Mouse (Mus musculus) hindbrain, embryonic 12.5 days (tissue): ENCODE data around the gene Jmjd1c. TPM values are rescaled to one million over a fixed set of nuclear protein-coding genes. Genes with fewer than 3 reads are reported as not detected.

Experiments
- ATAC-seq: fragments of 200-750 bp; cut with Nextera tagmentation; 2 replicates; pipeline ENCODE4 v1.8.0; 2017; ENCODE audit warnings: moderate TSS enrichment; ENCODE audit not compliant: low FRiP score
- H3K27ac ChIP-seq: fragments of 300-500 bp; sonication (generic); 2 replicates; pipeline ENCODE4 v1.5.1; 2016; ENCODE audit warnings: mild to moderate bottlenecking
- H3K27me3 ChIP-seq: fragments of 300-500 bp; sonication (generic); 2 replicates; pipeline ENCODE4 v1.6.1; 2016; ENCODE audit warnings: mild to moderate bottlenecking
- H3K36me3 ChIP-seq: fragments of 300-500 bp; sonication (generic); 2 replicates; pipeline ENCODE4 v1.6.1; 2016; ENCODE audit warnings: mild to moderate bottlenecking
- H3K4me1 ChIP-seq: fragments of 300-500 bp; sonication (generic); 2 replicates; pipeline ENCODE4 v1.6.1; 2016
- H3K4me2 ChIP-seq: fragments of 300-500 bp; sonication (generic); replicated peaks from 2 replicates; pipeline ENCODE4 v1.6.1; 2016; ENCODE audit warnings: mild to moderate bottlenecking
- H3K4me3 ChIP-seq: fragments of 300-500 bp; sonication (generic); 2 replicates; pipeline ENCODE4 v1.5.1; 2016; ENCODE audit warnings: mild to moderate bottlenecking
- H3K9ac ChIP-seq: fragments of 300-500 bp; sonication (generic); 2 replicates; pipeline ENCODE4 v1.6.1; 2016; ENCODE audit warnings: mild to moderate bottlenecking, moderate library complexity
- H3K9me3 ChIP-seq: fragments of 300-500 bp; sonication (generic); replicated peaks from 2 replicates; pipeline ENCODE4 v1.6.1; 2016; ENCODE audit warnings: mild to moderate bottlenecking
- WGBS: fragments of 180-500 bp; shearing (Covaris S2); methylation state at CpG from one replicate; pipeline ENCODE4 v1.1.7; 2016; 5-methylcytosine and 5-hydroxymethylcytosine counted together
- polyA plus RNA-seq: library from polyadenylated mRNA; unstranded; fragments of >200 nt; fragmentation: Nextera tagmentation; extraction: Ambion mirVana; gene quantifications from 2 replicates; pipeline ENCODE4 v1.2.1, GENCODE M21; 2016

Gene Jmjd1c
- polyA plus RNA-seq, 1 experiment from 2014 or later = 60.1 TPM

GRCm38 (mm10) chr10:67230439-67230838, 134.5 kb downstream of the Jmjd1c start:
- Histone ChIP-seq H3K9me3 (no peaks in the 10 kb centered on the region), H3K36me3 (peaks cover 52% of the 10 kb centered on the region), H3K4me2 (no peak overlapping the region), H3K27ac (no peak overlapping the region), H3K9ac (no peak overlapping the region), H3K27me3 (no peaks in the 10 kb centered on the region), H3K4me1 (no peaks in the 10 kb centered on the region), H3K4me3 (no peak overlapping the region)
- WGBS = 87% methylated on average over 6 of the region's 6 CpGs
- ATAC-seq = no peak

- ATAC-seq = no peak
- WGBS = 89% methylated on average over 4 of the region's 4 CpGs
- Histone ChIP-seq H3K4me3 (no peak overlapping the region), H3K9ac (no peak overlapping the region), H3K27me3 (no peaks in the 10 kb centered on the region), H3K9me3 (no peaks in the 10 kb centered on the region), H3K4me1 (no peaks in the 10 kb centered on the region), H3K36me3 (peaks cover 49% of the 10 kb centered on the region), H3K4me2 (no peak overlapping the region), H3K27ac (no peak overlapping the region)
Observed at GRCm38 (mm10) chr10:67247145-67247544, 151.2 kb downstream of the Jmjd1c start.

GRCm38 (mm10) chr10:67249486-67249885, 153.6 kb downstream of the Jmjd1c start:
- no peaks in the 10 kb centered on the region for H3K9me3 ChIP-seq
- no peak overlapping the region for H3K4me3 ChIP-seq
- H3K4me1 ChIP-seq = no peaks in the 10 kb centered on the region
- ATAC-seq = no peak
- H3K9ac ChIP-seq = no peak overlapping the region
- no peaks in the 10 kb centered on the region for H3K27me3 ChIP-seq
- whole genome bisulfite sequencing = 90% methylated on average over 2 of the region's 2 CpGs
- no peak overlapping the region for H3K27ac ChIP-seq
- peaks cover 52% of the 10 kb centered on the region for H3K36me3 ChIP-seq
- H3K4me2 ChIP-seq = no peak overlapping the region

DNA sequence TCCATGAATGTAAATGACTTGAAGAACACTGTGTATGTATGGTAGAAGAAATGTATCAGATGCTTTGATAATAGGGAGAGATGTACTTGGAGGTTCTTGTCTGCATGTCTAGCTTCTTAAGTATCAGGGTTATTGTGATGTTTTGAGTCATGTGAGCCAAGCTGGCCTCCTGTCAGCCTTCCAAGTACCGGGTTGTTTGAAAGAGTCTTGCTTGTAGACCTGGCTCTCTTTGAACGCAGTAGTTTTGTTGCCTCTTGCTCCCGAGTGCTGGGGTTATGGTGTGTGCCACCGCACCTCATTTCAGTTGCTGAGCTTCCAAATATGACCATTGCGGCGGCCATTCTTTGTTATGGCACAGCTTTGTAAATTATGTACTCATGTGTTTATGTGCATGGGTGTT, 154.9 kb downstream of the Jmjd1c start:
- no peak overlapping the region for H3K4me2 ChIP-seq
- 96% methylated on average over 6 of the region's 6 CpGs for WGBS
- no peak overlapping the region for H3K9ac ChIP-seq
- H3K4me1 ChIP-seq = no peaks in the 10 kb centered on the region
- peaks cover 55% of the 10 kb centered on the region for H3K36me3 ChIP-seq
- no peak overlapping the region for H3K27ac ChIP-seq
- H3K27me3 ChIP-seq = no peaks in the 10 kb centered on the region
- ATAC-seq = no peak
- no peaks in the 10 kb centered on the region for H3K9me3 ChIP-seq
- no peak overlapping the region for H3K4me3 ChIP-seq

DNA sequence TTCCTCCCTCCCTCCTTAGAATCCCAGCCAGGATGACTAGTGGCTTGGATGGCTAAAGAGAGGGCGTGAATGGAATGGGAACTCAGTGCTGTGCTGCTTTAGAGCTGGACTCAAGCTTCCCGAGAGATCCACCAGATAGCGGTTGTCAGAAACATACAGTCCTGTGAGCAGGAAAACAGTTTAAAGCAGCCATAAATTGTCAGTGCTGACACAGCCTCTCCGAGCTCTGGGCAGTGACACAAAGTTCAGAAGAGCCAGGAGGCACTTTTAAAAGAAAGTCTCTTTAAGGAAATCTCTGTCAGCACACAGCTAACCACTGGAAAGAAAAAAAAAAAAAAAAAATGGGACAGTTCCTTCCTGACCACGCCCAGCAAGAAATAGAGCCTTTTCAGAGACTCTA, 156.4 kb downstream of the Jmjd1c start:
- no peak overlapping the region for H3K9ac ChIP-seq
- no peak overlapping the region for H3K27ac ChIP-seq
- no peaks in the 10 kb centered on the region for H3K9me3 ChIP-seq
- peaks cover 47% of the 10 kb centered on the region for H3K36me3 ChIP-seq
- no peak for ATAC-seq
- H3K4me3 ChIP-seq = no peak overlapping the region
- H3K4me2 ChIP-seq = no peak overlapping the region
- H3K4me1 ChIP-seq = no peaks in the 10 kb centered on the region
- 86% methylated on average over 5 of the region's 5 CpGs for WGBS
- H3K27me3 ChIP-seq = no peaks in the 10 kb centered on the region

GRCm38 (mm10) chr10:67253115-67253514, 157.2 kb downstream of the Jmjd1c start:
- Histone ChIP-seq H3K4me1 (no peaks in the 10 kb centered on the region), H3K27me3 (no peaks in the 10 kb centered on the region), H3K9ac (no peak overlapping the region), H3K4me3 (no peak overlapping the region), H3K27ac (no peak overlapping the region), H3K9me3 (no peaks in the 10 kb centered on the region), H3K4me2 (no peak overlapping the region), H3K36me3 (peaks cover 52% of the 10 kb centered on the region)
- ATAC-seq = no peak
- WGBS = 88% methylated on average over 1 of the region's 1 CpGs

GRCm38 (mm10) chr10:67264852-67265251, 168.9 kb downstream of the Jmjd1c start:
- Histone ChIP-seq H3K36me3 (peaks cover 30% of the 10 kb centered on the region), H3K27me3 (no peaks in the 10 kb centered on the region), H3K4me3 (no peak overlapping the region), H3K9ac (no peak overlapping the region), H3K4me2 (no peak overlapping the region), H3K27ac (no peak overlapping the region), H3K4me1 (no peaks in the 10 kb centered on the region), H3K9me3 (0 out of 2 replicates have a peak, but pooled peaks cover 3% of the 10 kb centered on the region)
- ATAC-seq = no peak
- WGBS = 46% methylated on average over 1 of the region's 1 CpGs

GRCm38 (mm10) chr10:67275916-67276315, 180.0 kb downstream of the Jmjd1c start:
- Histone ChIP-seq H3K9ac (no peak overlapping the region), H3K27ac (no peak overlapping the region), H3K4me1 (no peaks in the 10 kb centered on the region), H3K4me3 (no peak overlapping the region), H3K27me3 (no peaks in the 10 kb centered on the region), H3K9me3 (no peaks in the 10 kb centered on the region), H3K4me2 (no peak overlapping the region), H3K36me3 (peaks cover 26% of the 10 kb centered on the region)
- no peak for ATAC-seq

DNA sequence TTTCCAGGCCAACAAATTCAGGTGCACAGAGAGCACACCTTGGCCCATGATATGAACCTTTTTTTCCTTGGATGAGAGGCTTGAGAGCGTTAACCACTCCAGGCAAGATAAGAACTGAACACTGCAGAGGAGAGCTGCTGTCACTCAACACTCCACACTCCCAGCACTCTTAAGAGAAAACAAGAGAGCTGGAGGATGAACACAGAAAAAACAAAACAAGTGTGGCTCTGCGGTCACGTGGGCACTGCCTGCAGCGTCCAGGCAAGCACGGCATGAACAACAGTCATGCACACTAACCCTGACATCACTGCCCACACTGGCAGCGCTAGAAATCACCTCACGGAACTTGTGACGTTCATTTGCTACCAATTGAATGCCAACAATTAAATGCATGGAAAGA, 185.9 kb downstream of the Jmjd1c start:
- Histone ChIP-seq H3K36me3 (no peaks in the 10 kb centered on the region), H3K4me3 (no peak overlapping the region), H3K27me3 (no peaks in the 10 kb centered on the region), H3K27ac (no peak overlapping the region), H3K9ac (no peak overlapping the region), H3K4me2 (no peak overlapping the region), H3K9me3 (no peaks in the 10 kb centered on the region), H3K4me1 (peaks cover 23% of the 10 kb centered on the region)
- ATAC-seq = no peak
- WGBS = 72% methylated on average over 8 of the region's 8 CpGs

GRCm38 (mm10) chr10:67282531-67282930, 186.6 kb downstream of the Jmjd1c start:
- Histone ChIP-seq H3K9me3 (no peaks in the 10 kb centered on the region), H3K4me1 (peaks cover 23% of the 10 kb centered on the region), H3K9ac (no peak overlapping the region), H3K4me3 (no peak overlapping the region), H3K27me3 (no peaks in the 10 kb centered on the region), H3K36me3 (no peaks in the 10 kb centered on the region), H3K4me2 (no peak overlapping the region), H3K27ac (no peak overlapping the region)
- WGBS = 79% methylated on average over 2 of the region's 2 CpGs
- ATAC-seq = no peak

DNA sequence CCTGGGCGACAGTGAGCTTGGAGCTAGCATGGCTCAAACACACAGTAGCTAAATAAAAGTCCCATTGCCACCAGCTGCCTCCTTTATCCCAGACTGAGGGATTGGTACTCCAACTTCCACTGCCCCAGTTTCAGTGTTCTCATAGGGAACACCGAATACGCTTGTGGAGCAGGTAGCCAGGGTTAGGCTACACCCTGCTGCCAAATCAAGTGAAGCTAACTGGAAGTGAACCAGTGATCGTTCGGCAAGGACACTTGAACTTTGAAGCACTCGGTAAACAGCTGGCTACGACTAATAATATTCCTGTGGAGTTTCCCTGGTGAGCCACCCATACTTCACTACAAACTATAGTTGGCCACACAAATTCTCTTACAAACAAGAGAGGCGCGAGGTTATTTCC, 187.6 kb downstream of the Jmjd1c start:
- Histone ChIP-seq H3K27me3 (no peaks in the 10 kb centered on the region), H3K36me3 (no peaks in the 10 kb centered on the region), H3K9ac (peak overlapping the region; percentile 23; the same call in 1 of the 2 replicates), H3K4me3 (peak overlapping the region; percentile 85; the same call in 1 of the 2 replicates), H3K9me3 (no peaks in the 10 kb centered on the region), H3K4me2 (peak overlapping the region; percentile 92), H3K27ac (no peak overlapping the region), H3K4me1 (peaks cover 23% of the 10 kb centered on the region)
- WGBS = 90% methylated on average over 9 of the region's 9 CpGs
- ATAC-seq = no peak

- Histone ChIP-seq H3K4me2 (peak overlapping the region; percentile 92), H3K4me3 (peak overlapping the region; percentile 85), H3K36me3 (no peaks in the 10 kb centered on the region), H3K27ac (peak overlapping the region; percentile 78; the same call in 1 of the 2 replicates), H3K9me3 (no peaks in the 10 kb centered on the region), H3K9ac (peak overlapping the region; percentile 95), H3K27me3 (no peaks in the 10 kb centered on the region), H3K4me1 (peaks cover 23% of the 10 kb centered on the region)
- ATAC-seq = no peak; the same call in 1 of the 2 replicates
- WGBS = 1% methylated on average over 10 of the region's 10 CpGs
Observed at GRCm38 (mm10) chr10:67284311-67284710, 188.4 kb downstream of the Jmjd1c start.

- H3K9ac ChIP-seq = peak overlapping the region; percentile 95
- WGBS = under 1% methylated on average over 41 of the region's 41 CpGs
- peak overlapping the region; percentile 78 for H3K27ac ChIP-seq
- peak overlapping the region; percentile 92 for H3K4me2 ChIP-seq
- no peaks in the 10 kb centered on the region for H3K36me3 ChIP-seq
- H3K4me1 ChIP-seq = peaks cover 23% of the 10 kb centered on the region
- H3K4me3 ChIP-seq = peak overlapping the region; percentile 85
- ATAC-seq = no peak; the same call in 1 of the 2 replicates
- H3K27me3 ChIP-seq = no peaks in the 10 kb centered on the region
- no peaks in the 10 kb centered on the region for H3K9me3 ChIP-seq
Observed at GRCm38 (mm10) chr10:67284761-67285175, 188.8 kb downstream of the Jmjd1c start.
